Mouse (Mus musculus) midbrain, embryonic 11.5 days (tissue): ENCODE measurements around the gene Chtf18. TPM values are rescaled to one million over a fixed set of nuclear protein-coding genes. Genes with fewer than 3 reads are reported as not detected.

Experiments used
- ATAC-seq: fragments of 200-750 bp; cut with Nextera tagmentation; 2 replicates; pipeline ENCODE4 v1.8.0; 2017; ENCODE audit warnings: moderate TSS enrichment, moderate library complexity; ENCODE audit not compliant: low FRiP score
- DNase-seq: peaks from one replicate; pipeline ENCODE4 v3.0.0; 2015; ENCODE audit warnings: low spot score; ENCODE audit errors: missing footprints
- H3K27ac ChIP-seq: fragments of 300-500 bp; sonication (generic); 2 replicates; pipeline ENCODE4 v1.5.1; 2014; ENCODE audit warnings: low read depth, low read length
- H3K27me3 ChIP-seq: fragments of 300-500 bp; sonication (generic); 2 replicates; pipeline ENCODE4 v1.6.1; 2014; ENCODE audit warnings: mild to moderate bottlenecking, low read length, moderate library complexity, mixed read lengths; ENCODE audit not compliant: control insufficient read depth, insufficient read depth
- H3K36me3 ChIP-seq: fragments of 300-500 bp; sonication (generic); 2 replicates; pipeline ENCODE4 v1.6.1; 2014; ENCODE audit warnings: mild to moderate bottlenecking, low read length, moderate library complexity, mixed read lengths; ENCODE audit not compliant: control insufficient read depth, insufficient read depth
- H3K4me1 ChIP-seq: fragments of 300-500 bp; sonication (generic); 2 replicates; pipeline ENCODE4 v1.6.1; 2014; ENCODE audit warnings: low read length; ENCODE audit not compliant: control insufficient read depth, insufficient read depth
- H3K4me2 ChIP-seq: fragments of 300-500 bp; sonication (generic); 2 replicates; pipeline ENCODE4 v1.6.1; 2014; ENCODE audit warnings: mild to moderate bottlenecking, moderate library complexity
- H3K4me3 ChIP-seq: fragments of 300-500 bp; sonication (generic); 2 replicates; pipeline ENCODE4 v1.5.1; 2014; ENCODE audit warnings: low read depth, low read length
- H3K9ac ChIP-seq: fragments of 300-500 bp; sonication (generic); 2 replicates; pipeline ENCODE4 v1.6.1; 2014; ENCODE audit warnings: low read length
- H3K9me3 ChIP-seq: fragments of 300-500 bp; sonication (generic); 2 replicates; pipeline ENCODE4 v1.6.1; 2016; ENCODE audit warnings: low read length; ENCODE audit not compliant: control insufficient read depth
- WGBS: fragments of 180-500 bp; shearing (Covaris S2); extraction: QIAGEN DNeasy Blood & Tissue Kit; methylation state at CpG from one replicate; pipeline ENCODE4 v1.1.7; 2014; 5-methylcytosine and 5-hydroxymethylcytosine counted together
- polyA plus RNA-seq: library from polyadenylated mRNA; unstranded; fragments of >200 nt; fragmentation: Nextera tagmentation; extraction: Ambion mirVana; gene quantifications from 2 replicates; pipeline ENCODE4 v1.2.1, GENCODE M21; 2014

The Chtf18 gene
- polyA plus RNA-seq: 15.0 and 17.3 TPM in 2 replicates

DNA sequence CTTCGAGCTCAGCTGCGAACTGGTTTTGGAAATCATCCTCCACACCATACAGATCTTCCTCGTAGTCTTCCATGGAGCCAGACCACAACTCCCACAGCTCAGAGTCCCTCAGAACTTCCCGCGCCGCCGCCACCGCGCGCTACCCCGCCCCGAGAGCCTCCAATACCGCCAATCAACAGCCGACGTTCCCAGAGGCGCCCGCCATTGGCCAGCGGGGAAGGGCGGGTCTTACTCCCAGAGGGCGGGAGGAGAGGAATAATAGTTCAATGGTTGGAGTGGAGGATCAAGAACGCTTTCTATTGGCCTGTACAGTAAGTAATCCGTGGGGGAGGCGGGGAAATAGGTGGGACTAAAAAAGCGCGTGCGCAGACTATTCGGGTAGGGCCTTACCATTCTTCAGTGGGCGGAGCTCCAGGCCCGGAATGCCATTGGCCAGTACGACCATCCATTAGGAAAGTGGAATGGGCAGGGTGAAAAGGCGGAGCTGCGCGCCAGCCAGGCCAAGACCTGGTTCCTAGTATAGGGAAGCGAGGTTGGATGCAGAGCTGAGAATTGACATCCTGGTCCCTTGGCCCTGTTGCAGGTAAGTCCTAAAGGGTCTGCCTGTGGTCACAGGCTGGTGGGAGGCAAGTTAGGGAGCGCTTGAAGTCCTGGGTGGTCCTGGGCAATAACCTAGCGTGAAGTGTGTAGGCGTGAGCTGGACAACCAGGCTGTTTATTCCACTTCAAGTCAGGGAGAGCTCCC lies at the start of gene Chtf18, which contains the start of gene Rpusd1:
Chtf18 (minus strand) TSS at position 155 of the 744 bp plus-strand sequence.
Rpusd1 (plus strand) TSS at position 406 of the 744 bp plus-strand sequence.
- H3K4me1 ChIP-seq: peaks cover 19% of the 10 kb centered on the region
- peak; percentile 99 for DNase-seq
- peak within 1 kb of the TSS; percentile 96 for H3K4me2 ChIP-seq
- H3K36me3 ChIP-seq: no peaks in the 10 kb centered on the region
- H3K9ac ChIP-seq: peak within 1 kb of the TSS; percentile 81
- no peak within 1 kb of the TSS for H3K27ac ChIP-seq
- WGBS: 1% methylated on average over 37 of the region's 37 CpGs
- no peaks in the 10 kb centered on the region for H3K27me3 ChIP-seq
- H3K4me3 ChIP-seq: peak within 1 kb of the TSS; percentile 61
- ATAC-seq: peak; percentile 98
- H3K9me3 ChIP-seq: no peaks in the 10 kb centered on the region

GRCm38 (mm10) chr17:25775318-25776062 lies 48.3 kb upstream of the Chtf18 start:
- DNase-seq (no peak), ATAC-seq (no peak)
- Histone ChIP-seq H3K4me3 (no peak overlapping the region), H3K36me3 (no peaks in the 10 kb centered on the region), H3K9me3 (no peaks in the 10 kb centered on the region), H3K27me3 (no peaks in the 10 kb centered on the region), H3K4me2 (no peak overlapping the region), H3K9ac (no peak overlapping the region), H3K27ac (no peak overlapping the region), H3K4me1 (peaks cover 4% of the 10 kb centered on the region; the same call in 1 of the 2 replicates)
- 81% methylated on average over 10 of the region's 10 CpGs for WGBS

- Histone ChIP-seq H3K27ac (no peak within 1 kb of the TSS), H3K36me3 (no peaks in the 10 kb centered on the region), H3K4me3 (peak within 1 kb of the TSS; percentile 67), H3K4me1 (peaks cover 4% of the 10 kb centered on the region; the same call in 1 of the 2 replicates), H3K9ac (peak within 1 kb of the TSS; percentile 76), H3K9me3 (no peaks in the 10 kb centered on the region), H3K4me2 (peak within 1 kb of the TSS; percentile 70), H3K27me3 (no peaks in the 10 kb centered on the region)
- under 1% methylated on average over 37 of the region's 37 CpGs for WGBS
- peak; percentile 100 for DNase-seq
- peak; percentile 86 for ATAC-seq
Measured at GRCm38 (mm10) chr17:25773549-25774120, 46.4 kb upstream of the Chtf18 start, which contains the start of gene Narfl. TSS of gene Narfl (plus strand) at chr17:25773776.

GRCm38 (mm10) chr17:25769331-25769730 lies 42.1 kb upstream of the Chtf18 start:
- WGBS: 69% methylated on average over 9 of the region's 9 CpGs
- H3K4me1 ChIP-seq: peaks cover 4% of the 10 kb centered on the region; the same call in 1 of the 2 replicates
- H3K27ac ChIP-seq: no peak overlapping the region
- no peak overlapping the region for H3K4me2 ChIP-seq
- no peaks in the 10 kb centered on the region for H3K36me3 ChIP-seq
- ATAC-seq: no peak
- no peak for DNase-seq
- H3K4me3 ChIP-seq: no peak overlapping the region
- H3K9me3 ChIP-seq: no peaks in the 10 kb centered on the region
- H3K27me3 ChIP-seq: 0 out of 2 replicates have a peak, but pooled peaks cover 3% of the 10 kb centered on the region
- no peak overlapping the region for H3K9ac ChIP-seq

GRCm38 (mm10) chr17:25765886-25766285 lies 38.7 kb upstream of the Chtf18 start:
- WGBS: 62% methylated on average over 5 of the region's 5 CpGs
- ATAC-seq: no peak
- H3K27ac ChIP-seq: no peak overlapping the region
- DNase-seq: no peak
- no peak overlapping the region for H3K4me3 ChIP-seq
- H3K4me1 ChIP-seq: 0 out of 2 replicates have a peak, but pooled peaks cover 5% of the 10 kb centered on the region
- H3K9me3 ChIP-seq: no peaks in the 10 kb centered on the region
- H3K9ac ChIP-seq: no peak overlapping the region
- no peak overlapping the region for H3K4me2 ChIP-seq
- no peaks in the 10 kb centered on the region for H3K36me3 ChIP-seq
- H3K27me3 ChIP-seq: peaks cover 7% of the 10 kb centered on the region

DNA sequence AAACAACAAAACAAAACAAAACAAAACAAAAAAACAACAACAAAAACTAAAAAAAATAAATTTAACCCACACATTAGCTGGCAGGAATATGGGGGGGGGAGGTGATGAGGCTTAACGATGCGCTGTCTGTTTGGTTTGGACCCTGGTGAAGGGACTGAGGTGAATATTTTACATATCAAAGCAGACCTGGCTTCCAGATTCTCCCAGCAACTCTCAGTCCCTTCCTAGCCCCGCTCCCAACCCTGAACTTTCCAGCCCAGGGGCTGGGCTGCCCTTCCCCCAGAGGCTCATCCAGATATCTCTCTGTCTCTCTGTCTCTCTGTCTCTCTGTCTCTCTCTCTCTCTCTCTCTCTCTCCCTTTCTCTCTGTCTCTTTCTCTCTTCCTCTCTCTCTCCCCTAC lies 35.4 kb upstream of the Chtf18 start:
- H3K4me1 ChIP-seq: 0 out of 2 replicates have a peak, but pooled peaks cover 5% of the 10 kb centered on the region
- no peak overlapping the region for H3K4me2 ChIP-seq
- WGBS: 40% methylated on average over 3 of the region's 3 CpGs
- H3K27me3 ChIP-seq: peaks cover 4% of the 10 kb centered on the region
- DNase-seq: no peak
- H3K36me3 ChIP-seq: no peaks in the 10 kb centered on the region
- H3K27ac ChIP-seq: no peak overlapping the region
- no peak overlapping the region for H3K4me3 ChIP-seq
- H3K9ac ChIP-seq: no peak overlapping the region
- H3K9me3 ChIP-seq: no peaks in the 10 kb centered on the region
- ATAC-seq: no peak

DNA sequence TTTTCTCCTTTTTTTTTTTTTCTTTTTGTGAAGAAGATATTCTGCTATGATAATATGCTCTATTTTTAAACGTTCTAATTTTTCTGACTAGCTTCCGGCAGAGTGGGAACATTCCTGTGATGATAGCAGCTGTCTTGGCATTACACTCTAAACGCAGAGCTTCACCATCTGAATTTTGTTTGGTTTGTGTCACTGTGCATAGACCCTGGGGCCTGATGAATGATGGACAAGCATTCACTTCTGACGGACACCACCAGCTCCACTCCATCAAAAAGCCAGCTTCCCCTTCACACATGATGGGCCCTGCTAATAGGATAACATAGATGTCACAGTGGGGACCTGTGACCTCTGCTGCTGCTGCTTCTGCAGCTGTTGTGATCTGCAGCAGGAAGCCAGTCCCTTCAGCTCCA lies 34.3 kb upstream of the Chtf18 start:
- 33% methylated on average over 4 of the region's 4 CpGs for WGBS
- Histone ChIP-seq H3K27me3 (peaks cover 4% of the 10 kb centered on the region), H3K27ac (no peak overlapping the region), H3K9me3 (no peaks in the 10 kb centered on the region), H3K4me3 (no peak overlapping the region), H3K4me1 (0 out of 2 replicates have a peak, but pooled peaks cover 5% of the 10 kb centered on the region), H3K9ac (no peak overlapping the region), H3K36me3 (no peaks in the 10 kb centered on the region), H3K4me2 (no peak overlapping the region)
- ATAC-seq (no peak), DNase-seq (no peak)

- no peak for DNase-seq
- H3K9ac ChIP-seq: no peak overlapping the region
- ATAC-seq: no peak
- H3K4me3 ChIP-seq: no peak overlapping the region
- WGBS: 86% methylated on average over 8 of the region's 8 CpGs
- H3K27me3 ChIP-seq: peaks cover 4% of the 10 kb centered on the region
- H3K4me2 ChIP-seq: no peak overlapping the region
- no peaks in the 10 kb centered on the region for H3K36me3 ChIP-seq
- 0 out of 2 replicates have a peak, but pooled peaks cover 5% of the 10 kb centered on the region for H3K4me1 ChIP-seq
- H3K27ac ChIP-seq: no peak overlapping the region
- H3K9me3 ChIP-seq: no peaks in the 10 kb centered on the region
Measured at GRCm38 (mm10) chr17:25760148-25760547, 32.9 kb upstream of the Chtf18 start.
